In the genomic region with DNA sequence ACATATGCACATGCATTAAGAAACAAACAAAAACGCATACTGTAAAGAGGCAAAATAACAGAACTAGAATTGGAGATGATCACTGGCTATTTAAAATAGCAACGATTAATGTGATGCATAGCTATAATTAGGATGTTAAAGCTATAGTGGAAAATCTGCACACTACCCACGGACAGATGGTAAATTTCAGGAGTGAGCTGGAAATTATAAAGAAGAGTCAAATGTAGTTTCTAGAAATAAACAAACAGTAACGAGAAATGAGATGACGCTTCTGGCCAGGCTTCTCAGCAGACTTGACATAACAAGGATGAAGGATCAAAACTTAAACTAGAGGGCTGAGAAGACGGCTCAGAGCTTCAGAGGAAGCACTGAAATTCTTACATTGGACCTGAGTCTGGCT, we compare ENCODE assay signal across 17 mouse cellular contexts.
"Had no signal": no experiment of that assay in that cellular context is flagged by ENCODE, and none has a peak within 500 bp of the region (broad histone marks: within the 10 kb centered on the region; RNA-seq: fewer than 3 reads in every experiment).

No protein-coding gene starts in this region.

- H3K4me3 ChIP-seq: intestine, embryonic 15.5 days; kidney, embryonic 15.5 days; limb, embryonic 15.5 days; megakaryocyte, embryonic 14.5 days; neural tube, embryonic 13.5 days had no signal

- H3K27ac ChIP-seq: kidney, embryonic 15.5 days; limb, embryonic 15.5 days; liver, embryonic 14.5 days; macrophage; neural tube, embryonic 13.5 days had no signal

- H3K9me3 ChIP-seq: intestine, embryonic 15.5 days; kidney, embryonic 15.5 days; limb, embryonic 15.5 days; megakaryocyte, embryonic 14.5 days; neural tube, embryonic 13.5 days had no signal

- H3K4me2 ChIP-seq: intestine, embryonic 15.5 days; kidney, embryonic 15.5 days; limb, embryonic 15.5 days; lung, embryonic 14.5 days; midbrain, embryonic 11.5 days; neural tube, embryonic 13.5 days had no signal

- ATAC-seq: intestine, embryonic 15.5 days; midbrain, embryonic 16.5 days had no signal

- DNase-seq: kidney, adult 2 months; kidney, postnatal 14 days; layer of hippocampus, postnatal 36 days; lung, embryonic 14.5 days; lung, postnatal 10 days; right cerebral cortex, postnatal 14 days; thymus, adult 2 months; thymus, postnatal 25 days had no signal

- H3K27me3 ChIP-seq: intestine, embryonic 15.5 days; kidney, embryonic 15.5 days; limb, embryonic 15.5 days; megakaryocyte, embryonic 14.5 days; neural tube, embryonic 13.5 days had no signal

- H3K4me1 ChIP-seq: intestine, embryonic 15.5 days had no signal

- H3K9ac ChIP-seq: kidney, embryonic 15.5 days; limb, embryonic 15.5 days; liver, embryonic 14.5 days; lung, embryonic 14.5 days; neural tube, embryonic 13.5 days had no signal
